Mouse (Mus musculus) forebrain, embryonic 16.5 days (tissue): ENCODE measurements at regions not wholly inside any gene's neighbourhood (a gene's known extent, or its start where the extent isn't known, plus 50 kb on each side); places are given as distances from the start of the nearest gene placed in this dataset.

Experiments used
- ATAC-seq: fragments of 200-750 bp; cut with Nextera tagmentation; 2 replicates; pipeline ENCODE4 v1.8.0; 2017; ENCODE audit warnings: mild to moderate bottlenecking, moderate library complexity
- H3K27ac ChIP-seq: fragments of 300-500 bp; sonication (generic); 2 replicates; pipeline ENCODE4 v1.5.1; 2014; ENCODE audit warnings: low read length, control low read depth
- H3K27me3 ChIP-seq: fragments of 300-500 bp; sonication (generic); replicated peaks from 2 replicates; pipeline ENCODE4 v1.6.1; 2014; ENCODE audit warnings: low read length; ENCODE audit not compliant: control insufficient read depth, insufficient read depth
- H3K36me3 ChIP-seq: fragments of 300-500 bp; sonication (generic); 2 replicates; pipeline ENCODE4 v1.6.1; 2014; ENCODE audit not compliant: control insufficient read depth, insufficient read depth
- H3K4me1 ChIP-seq: fragments of 300-500 bp; sonication (generic); replicated peaks from 2 replicates; pipeline ENCODE4 v1.6.1; 2014; ENCODE audit warnings: low read length; ENCODE audit not compliant: control insufficient read depth, insufficient read depth
- H3K4me2 ChIP-seq: fragments of 300-500 bp; sonication (generic); 2 replicates; pipeline ENCODE4 v1.6.1; 2014; ENCODE audit warnings: mild to moderate bottlenecking, low read length, control low read depth
- H3K4me3 ChIP-seq: fragments of 300-500 bp; sonication (generic); replicated peaks from 2 replicates; pipeline ENCODE4 v1.5.1; 2014; ENCODE audit warnings: mild to moderate bottlenecking, low read length, control low read depth
- H3K9ac ChIP-seq: fragments of 300-500 bp; sonication (generic); replicated peaks from 2 replicates; pipeline ENCODE4 v1.6.1; 2014; ENCODE audit warnings: low read depth, low read length, control low read depth
- H3K9me3 ChIP-seq: fragments of 300-500 bp; sonication (generic); 2 replicates; pipeline ENCODE4 v1.6.1; 2016; ENCODE audit warnings: low read length; ENCODE audit not compliant: control insufficient read depth
- WGBS: fragments of 180-500 bp; shearing (Covaris S2); extraction: QIAGEN DNeasy Blood & Tissue Kit; methylation state at CpG from one replicate; pipeline ENCODE4 v1.1.7; 2014; 5-methylcytosine and 5-hydroxymethylcytosine counted together

GRCm38 (mm10) chr6:107059001-107059765 is 259.3 kb upstream of the Crbn start:
- Histone ChIP-seq H3K27me3 (no peaks in the 10 kb centered on the region), H3K27ac (no peak overlapping the region), H3K9me3 (no peaks in the 10 kb centered on the region), H3K4me1 (no peaks in the 10 kb centered on the region), H3K4me2 (no peak overlapping the region), H3K36me3 (no peaks in the 10 kb centered on the region), H3K9ac (no peak overlapping the region), H3K4me3 (no peak overlapping the region)
- WGBS, result 85% methylated on average over 3 of the region's 3 CpGs
- ATAC-seq, result no peak

- no peaks in the 10 kb centered on the region for H3K9me3 ChIP-seq
- ATAC-seq, result no peak
- no peaks in the 10 kb centered on the region for H3K27me3 ChIP-seq
- no peaks in the 10 kb centered on the region for H3K4me1 ChIP-seq
- H3K9ac ChIP-seq, result no peak overlapping the region
- no peak overlapping the region for H3K4me3 ChIP-seq
- no peak overlapping the region for H3K4me2 ChIP-seq
- H3K27ac ChIP-seq, result no peak overlapping the region
- 91% methylated on average over 6 of the region's 6 CpGs for WGBS
- H3K36me3 ChIP-seq, result no peaks in the 10 kb centered on the region
Measured at GRCm38 (mm10) chr6:107062886-107063565, 263.1 kb upstream of the Crbn start.

- no peak for ATAC-seq
- 92% methylated on average over 7 of the region's 7 CpGs for WGBS
- H3K9ac ChIP-seq, result no peak overlapping the region
Measured at GRCm38 (mm10) chr6:107070441-107070840, 270.6 kb upstream of the Crbn start.

DNA sequence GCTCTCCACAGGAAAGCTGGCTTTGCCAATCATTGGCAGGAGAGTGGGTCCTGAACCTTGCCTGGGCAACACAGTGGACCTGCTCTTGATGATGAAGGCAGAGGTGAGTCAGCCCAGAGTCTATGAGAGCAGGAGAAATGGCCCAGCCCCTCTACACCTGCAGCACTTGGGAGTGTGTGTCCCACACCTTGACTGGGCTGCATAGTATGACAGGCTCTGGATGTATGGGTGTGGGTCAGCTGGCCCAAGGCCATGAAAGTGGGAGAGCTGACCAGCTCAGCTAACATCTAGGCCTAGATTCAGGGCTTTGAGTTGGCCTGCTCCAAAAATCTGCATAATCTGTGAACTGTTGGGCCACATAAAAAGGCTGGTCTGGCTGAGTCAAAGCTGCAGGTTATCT is 292.7 kb upstream of the Crbn start:
- no peak for ATAC-seq
- H3K9me3 ChIP-seq, result no peaks in the 10 kb centered on the region
- no peaks in the 10 kb centered on the region for H3K36me3 ChIP-seq

More at GRCm38 (mm10) chr6:107070441-107070840, 270.6 kb upstream of the Crbn start:
- H3K27ac ChIP-seq, result no peak overlapping the region
- H3K4me1 ChIP-seq, result no peaks in the 10 kb centered on the region
- no peak overlapping the region for H3K4me3 ChIP-seq
- H3K4me2 ChIP-seq, result no peak overlapping the region
- no peaks in the 10 kb centered on the region for H3K27me3 ChIP-seq
- no peaks in the 10 kb centered on the region for H3K9me3 ChIP-seq
- H3K36me3 ChIP-seq, result no peaks in the 10 kb centered on the region

DNA sequence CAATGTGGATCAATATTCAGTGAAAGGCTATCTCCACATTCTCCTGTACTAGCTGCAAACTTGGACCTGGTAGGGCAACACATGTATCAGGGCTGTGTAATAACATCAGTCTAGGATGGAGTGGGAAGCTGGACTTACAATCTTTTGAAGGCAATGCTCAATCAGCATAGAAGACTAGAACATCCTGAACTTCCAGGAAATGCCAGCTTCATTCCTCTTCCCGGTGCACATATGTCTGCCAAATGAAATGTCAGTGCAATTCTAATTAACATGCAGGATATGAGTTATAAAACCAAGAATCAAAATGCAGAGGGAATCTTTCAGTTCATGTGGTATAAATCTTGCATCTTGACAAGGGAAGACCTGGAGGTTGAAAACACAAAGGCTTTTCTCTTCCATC is 328.8 kb upstream of the Crbn start:
- Histone ChIP-seq H3K4me2 (no peak overlapping the region), H3K27me3 (no peaks in the 10 kb centered on the region), H3K9ac (no peak overlapping the region), H3K36me3 (no peaks in the 10 kb centered on the region), H3K4me1 (no peaks in the 10 kb centered on the region), H3K27ac (no peak overlapping the region), H3K4me3 (no peak overlapping the region), H3K9me3 (no peaks in the 10 kb centered on the region)
- ATAC-seq, result no peak
- 74% methylated on average over 1 of the region's 1 CpGs for WGBS

More for the DNA sequence above, 292.7 kb upstream of the Crbn start:
- no peaks in the 10 kb centered on the region for H3K4me1 ChIP-seq
- no peak overlapping the region for H3K4me2 ChIP-seq
- no peak overlapping the region for H3K9ac ChIP-seq
- no peak overlapping the region for H3K4me3 ChIP-seq
- no peak overlapping the region for H3K27ac ChIP-seq
- no peaks in the 10 kb centered on the region for H3K27me3 ChIP-seq

GRCm38 (mm10) chr6:107167736-107168491 is 361.7 kb upstream of the Lrrn1 start:
- no peaks in the 10 kb centered on the region for H3K27me3 ChIP-seq
- no peak for ATAC-seq
- no peaks in the 10 kb centered on the region for H3K4me1 ChIP-seq
- H3K27ac ChIP-seq, result no peak overlapping the region
- 67% methylated on average over 3 of the region's 3 CpGs for WGBS
- no peaks in the 10 kb centered on the region for H3K36me3 ChIP-seq
- no peak overlapping the region for H3K4me3 ChIP-seq
- H3K9me3 ChIP-seq, result no peaks in the 10 kb centered on the region
- no peak overlapping the region for H3K9ac ChIP-seq
- no peak overlapping the region for H3K4me2 ChIP-seq

GRCm38 (mm10) chr6:107218309-107218708 is 311.3 kb upstream of the Lrrn1 start:
- ATAC-seq, result no peak

GRCm38 (mm10) chr6:107218721-107219120 is 310.8 kb upstream of the Lrrn1 start:
- H3K27me3 ChIP-seq, result no peaks in the 10 kb centered on the region
- H3K9me3 ChIP-seq, result no peaks in the 10 kb centered on the region
- WGBS, result 70% methylated on average over 4 of the region's 4 CpGs
- H3K36me3 ChIP-seq, result no peaks in the 10 kb centered on the region
- no peak for ATAC-seq
- H3K9ac ChIP-seq, result no peak overlapping the region
- H3K27ac ChIP-seq, result no peak overlapping the region
- no peaks in the 10 kb centered on the region for H3K4me1 ChIP-seq
- no peak overlapping the region for H3K4me3 ChIP-seq
- H3K4me2 ChIP-seq, result no peak overlapping the region

More at GRCm38 (mm10) chr6:107218309-107218708, 311.3 kb upstream of the Lrrn1 start:
- Histone ChIP-seq H3K9ac (no peak overlapping the region), H3K27me3 (no peaks in the 10 kb centered on the region), H3K4me2 (no peak overlapping the region), H3K4me1 (no peaks in the 10 kb centered on the region), H3K4me3 (no peak overlapping the region), H3K9me3 (no peaks in the 10 kb centered on the region), H3K27ac (no peak overlapping the region), H3K36me3 (no peaks in the 10 kb centered on the region)
- WGBS, result 65% methylated on average over 2 of the region's 2 CpGs

DNA sequence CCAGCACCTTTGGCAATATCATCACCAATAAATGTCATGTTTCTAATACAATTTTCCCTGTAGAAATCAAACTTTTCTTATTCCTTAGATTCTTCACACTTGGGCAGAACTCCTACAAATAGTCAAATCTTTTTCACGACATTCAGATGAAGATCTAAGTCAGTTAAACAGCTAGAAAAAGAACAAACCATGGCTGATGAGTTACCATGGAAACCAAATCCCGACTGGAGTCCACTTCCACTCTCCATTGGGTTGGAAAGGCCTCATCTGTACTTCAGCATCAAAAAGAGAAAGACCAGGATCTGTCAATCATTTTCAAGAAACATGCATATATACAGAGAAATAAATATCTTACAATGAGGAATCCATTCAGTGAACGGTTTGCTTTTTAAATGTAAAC is 307.0 kb upstream of the Lrrn1 start:
- no peaks in the 10 kb centered on the region for H3K27me3 ChIP-seq
- no peak overlapping the region for H3K4me2 ChIP-seq
- no peaks in the 10 kb centered on the region for H3K9me3 ChIP-seq
- H3K4me3 ChIP-seq, result no peak overlapping the region
- 47% methylated on average over 3 of the region's 3 CpGs for WGBS
- no peak overlapping the region for H3K9ac ChIP-seq
- no peak for ATAC-seq
- H3K4me1 ChIP-seq, result no peaks in the 10 kb centered on the region
- no peaks in the 10 kb centered on the region for H3K36me3 ChIP-seq
- H3K27ac ChIP-seq, result no peak overlapping the region
